Mouse (Mus musculus) thymus, postnatal 36 days (tissue): ENCODE measurements around the gene Rnf135.
"Not testable (repeated sequence)": the region's sequence is repeated elsewhere in the genome, so short reads cannot be mapped to it uniquely, and the experiment has no call there.

Experiments used
- DNase-seq, 2 experiments: peaks; one replicate each; pipeline ENCODE4 v3.0.0; 2022; ENCODE audit warnings: mixed read lengths in 2 of 2

The Rnf135 gene

DNA sequence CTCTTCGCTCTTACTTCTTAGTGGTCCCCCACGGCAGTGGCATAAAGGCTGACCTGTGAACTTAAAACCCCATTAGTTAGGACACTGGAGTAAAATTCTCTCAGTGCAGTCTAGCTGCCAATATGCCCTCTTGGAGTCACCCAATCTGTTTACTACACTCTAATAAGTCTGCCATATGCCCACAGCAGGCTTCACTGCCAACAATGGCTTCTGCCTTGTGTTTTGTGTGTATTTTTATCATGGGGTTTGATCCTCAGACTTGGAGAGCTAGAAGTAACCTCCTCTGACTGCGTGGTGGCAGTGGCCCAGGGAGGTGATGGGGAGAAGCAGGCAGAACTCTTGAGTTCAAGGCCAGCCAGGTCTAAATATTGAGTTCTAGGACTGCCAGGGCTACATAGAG is 20.4 kb downstream of the Rnf135 start:
- no peak for DNase-seq

GRCm38 (mm10) chr11:80204941-80205340 is 21.3 kb downstream of the Rnf135 start:
- no peak for DNase-seq

GRCm38 (mm10) chr11:80208465-80208859 is 24.8 kb downstream of the Rnf135 start:
- no peak for DNase-seq

GRCm38 (mm10) chr11:80208860-80209800 is 25.5 kb downstream of the Rnf135 start, which contains the start of gene Rhot1:
TSS of gene Rhot1 (plus strand) at chr11:80209019.
- DNase-seq = peak; percentile 96 to 97

DNA sequence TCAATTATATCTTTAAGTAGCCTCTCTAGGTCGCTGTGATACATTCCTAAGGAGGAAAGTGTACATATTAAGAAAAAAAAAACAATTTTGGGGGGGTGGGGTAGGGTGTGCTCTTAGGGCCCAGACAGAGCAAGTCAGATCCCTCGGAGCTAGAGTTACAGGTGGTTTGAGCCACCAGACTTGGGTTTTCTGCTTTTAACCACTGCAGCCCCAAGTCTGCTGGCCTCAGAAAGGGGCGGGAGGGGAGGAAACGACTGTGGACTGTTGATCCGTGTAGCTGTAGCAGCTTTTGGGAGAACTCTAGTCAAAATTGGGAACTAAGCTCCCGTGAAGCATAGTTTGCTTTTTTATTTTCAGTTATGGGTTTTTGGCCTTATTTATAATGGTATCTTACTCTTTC is 26.7 kb downstream of the Rnf135 start:
- no peak for DNase-seq

DNA sequence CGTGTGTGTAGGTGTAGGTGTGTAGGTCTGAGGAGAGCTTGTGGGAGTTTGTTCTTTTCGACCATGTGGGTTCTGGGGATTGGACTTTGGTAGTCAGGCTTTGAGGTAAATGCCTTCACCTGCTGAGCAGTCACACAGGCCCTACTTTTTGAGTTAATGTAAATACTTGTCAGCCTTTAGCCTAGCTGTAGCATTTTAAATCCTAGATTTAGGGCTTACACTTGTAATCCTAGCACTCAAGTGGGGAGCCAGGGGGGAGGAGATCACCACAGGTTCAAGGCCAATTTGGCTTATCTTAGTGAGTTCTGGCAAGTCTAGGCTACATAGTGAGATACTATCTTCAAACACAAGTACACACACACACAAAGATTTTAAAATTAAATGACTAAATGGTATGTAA is 28.6 kb downstream of the Rnf135 start:
- no peak for DNase-seq

DNA sequence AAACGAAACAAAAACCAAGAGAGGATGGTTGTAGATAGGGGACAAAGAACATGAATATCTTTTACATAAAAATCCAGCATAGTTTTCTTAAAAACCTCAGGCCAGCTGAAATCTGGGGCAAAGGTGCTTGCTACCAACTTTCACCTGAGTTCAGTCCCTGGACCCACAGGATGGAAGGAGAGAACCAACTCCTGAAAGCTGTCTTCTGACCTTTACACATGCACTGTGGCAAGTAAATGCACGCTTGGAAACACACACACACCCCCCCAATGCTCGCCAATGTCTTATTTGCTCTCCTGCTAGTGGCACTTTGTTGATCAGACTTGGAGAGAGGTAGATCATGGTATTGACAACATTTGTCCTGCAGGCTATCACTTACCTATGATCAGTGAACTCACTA is 31.6 kb downstream of the Rnf135 start:
- no peak for DNase-seq

DNA sequence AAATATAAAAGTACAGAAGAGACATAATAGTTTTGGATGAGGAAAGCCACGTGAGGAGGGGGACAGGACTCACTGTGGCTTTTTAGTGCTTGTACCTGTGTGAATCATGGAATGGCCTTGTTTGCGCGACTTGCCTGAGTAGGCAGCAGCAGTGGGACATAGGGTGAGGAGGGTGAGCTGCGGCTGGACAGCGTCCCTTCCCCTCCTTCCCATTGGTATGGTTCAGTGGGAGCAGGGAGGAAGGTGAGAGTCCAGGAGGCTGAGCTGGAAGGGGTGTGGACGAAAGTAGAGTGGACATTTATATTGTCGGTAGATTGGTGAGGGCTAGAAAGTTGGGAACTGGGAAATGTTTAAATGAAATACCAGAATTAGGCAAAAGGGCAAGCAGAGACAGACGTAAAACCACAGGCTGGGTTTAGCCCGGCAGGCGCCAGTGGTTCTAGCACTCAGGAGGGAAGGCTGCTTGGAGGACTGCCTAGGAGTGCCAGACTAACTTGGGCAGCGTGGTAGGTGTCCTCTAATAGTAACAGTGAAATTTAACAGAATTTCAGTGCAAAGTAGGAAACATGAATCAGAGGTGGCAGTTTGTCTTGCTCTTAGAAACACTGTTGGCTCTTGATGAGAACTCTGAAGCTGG is 35.1 kb downstream of the Rnf135 start:
- no peak for DNase-seq

DNA sequence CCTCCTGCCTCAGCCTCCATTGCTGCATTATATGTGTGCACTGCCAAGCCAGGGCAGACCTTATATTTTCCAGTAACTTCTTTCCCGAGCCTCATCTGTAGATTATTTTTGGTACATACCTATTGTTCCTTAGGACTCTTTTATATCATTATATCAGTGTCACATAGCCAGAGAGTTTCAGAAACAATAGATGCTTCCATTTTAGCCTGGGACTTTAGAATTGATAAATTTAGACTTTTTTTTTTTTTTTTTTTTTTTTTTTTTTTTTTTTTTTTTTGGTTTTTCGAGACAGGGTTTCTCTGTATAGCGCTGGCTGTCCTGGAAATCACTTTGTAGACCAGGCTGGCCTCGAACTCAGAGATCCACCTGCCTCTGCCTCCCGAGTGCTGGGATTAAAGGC is 46.4 kb downstream of the Rnf135 start:
- not testable (repeated sequence) for DNase-seq

GRCm38 (mm10) chr11:80237278-80237677 is 53.6 kb downstream of the Rnf135 start:
- DNase-seq = no peak

DNA sequence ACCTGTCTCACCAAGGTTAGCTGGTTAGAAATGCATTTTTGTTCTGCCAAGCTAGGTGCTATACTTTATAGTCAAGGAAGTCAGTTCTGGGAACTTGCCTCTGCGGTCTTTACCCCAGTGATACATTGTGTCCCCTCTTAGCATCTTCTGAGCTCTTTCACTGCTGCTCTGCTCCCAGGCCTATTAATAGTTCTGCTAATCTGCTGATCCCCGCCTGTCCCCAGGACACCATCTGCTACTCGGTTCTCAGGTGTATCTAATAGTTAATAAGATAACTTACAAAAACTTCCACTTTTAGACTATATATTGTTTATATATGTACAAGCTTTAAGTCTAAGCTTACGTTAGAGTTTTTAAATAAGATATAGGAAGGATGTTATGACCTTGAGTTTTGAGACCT is 54.7 kb downstream of the Rnf135 start:
- no peak for DNase-seq

DNA sequence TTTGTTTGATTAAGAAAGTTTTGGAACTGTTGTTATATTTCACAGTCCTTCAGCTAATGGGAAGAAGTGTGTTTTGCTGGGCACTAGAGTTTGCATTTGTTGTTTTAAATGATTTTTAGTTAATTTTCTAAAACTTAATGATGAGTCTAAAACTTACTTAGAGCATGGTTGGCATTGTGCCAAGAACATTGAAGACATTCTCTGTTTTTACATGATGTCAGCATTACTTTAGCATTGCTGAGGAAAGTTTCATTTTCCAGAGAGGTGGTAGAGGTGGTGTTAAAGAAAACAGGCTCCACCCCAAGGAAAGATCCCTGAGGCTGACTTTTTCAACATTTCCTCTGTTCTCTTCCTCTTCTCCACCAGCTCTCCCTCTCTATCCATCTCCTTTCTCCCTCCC is 63.4 kb downstream of the Rnf135 start:
- no peak for DNase-seq

- no peak for DNase-seq
Observed at GRCm38 (mm10) chr11:80248531-80248930, 64.9 kb downstream of the Rnf135 start.
